Mouse (Mus musculus): Measurements from ENCODE around the gene Cmss1. TPM values are rescaled to one million over a fixed set of nuclear protein-coding genes. Genes with fewer than 3 reads are reported as not detected.

Cmss1 gene
- polyA plus RNA-seq, 1 experiment from 2014 or later = 27.5 TPM

Other genes with a start within 250 kb of the Cmss1 start
- gene Col8a1, start 147.9 kb upstream of the Cmss1 start, polyA plus RNA-seq (2016; fragmentation: Nextera tagmentation; extraction: Ambion mirVana) = 2.2 and 2.3 TPM in 2 replicates